Mouse (Mus musculus) limb, embryonic 14.5 days (tissue): Measurements from ENCODE around the gene Gbp2. TPM values are rescaled to one million over a fixed set of nuclear protein-coding genes. Genes with fewer than 3 reads are reported as not detected.
A peak's percentile ranks its signal among the peaks of the same experiment; 100 is the strongest.

Experiments used
- ATAC-seq: fragments of 200-750 bp; cut with Nextera tagmentation; 2 replicates; pipeline ENCODE4 v1.8.0; 2017; ENCODE audit warnings: low read depth, moderate number of reproducible peaks, moderate TSS enrichment; ENCODE audit not compliant: low FRiP score
- DNase-seq: peaks from one replicate; pipeline ENCODE4 v3.0.0-alpha.2; 2015; ENCODE audit warnings: low spot score
- H3K27ac ChIP-seq: fragments of 300-500 bp; sonication (generic); replicated peaks from 2 replicates; pipeline ENCODE4 v1.5.1; 2014; ENCODE audit warnings: low read depth, mild to moderate bottlenecking, low read length, moderate library complexity, mixed read lengths
- H3K27me3 ChIP-seq: fragments of 300-500 bp; sonication (generic); 2 replicates; pipeline ENCODE4 v1.6.1; 2014; ENCODE audit warnings: low read length, mixed read lengths; ENCODE audit not compliant: control insufficient read depth, insufficient read depth
- H3K36me3 ChIP-seq: fragments of 300-500 bp; sonication (generic); 2 replicates; pipeline ENCODE4 v1.6.1; 2014; ENCODE audit warnings: mild to moderate bottlenecking, low read length, moderate library complexity, mixed read lengths; ENCODE audit not compliant: control insufficient read depth, insufficient read depth
- H3K4me1 ChIP-seq: fragments of 300-500 bp; sonication (generic); 2 replicates; pipeline ENCODE4 v1.6.1; 2014; ENCODE audit warnings: antibody characterized with exemption, low read length, mixed read lengths; ENCODE audit not compliant: control insufficient read depth, insufficient read depth
- H3K4me2 ChIP-seq: fragments of 300-500 bp; sonication (generic); replicated peaks from 2 replicates; pipeline ENCODE4 v1.6.1; 2014; ENCODE audit warnings: low read depth, mild to moderate bottlenecking, low read length, moderate library complexity; ENCODE audit not compliant: severe bottlenecking
- H3K4me3 ChIP-seq: fragments of 300-500 bp; sonication (generic); replicated peaks from 2 replicates; pipeline ENCODE4 v1.5.1; 2014; ENCODE audit warnings: low read length
- H3K9ac ChIP-seq: fragments of 300-500 bp; sonication (generic); 2 replicates; pipeline ENCODE4 v1.6.1; 2014; ENCODE audit warnings: mild to moderate bottlenecking, low read depth, low read length, moderate library complexity; ENCODE audit not compliant: severe bottlenecking
- H3K9me3 ChIP-seq: fragments of 300-500 bp; sonication (generic); 2 replicates; pipeline ENCODE4 v1.6.1; 2016; ENCODE audit warnings: low read length; ENCODE audit not compliant: control insufficient read depth
- POLR2A ChIP-seq: fragments of 200-500 bp; IDR thresholded peaks from 2 replicates; pipeline ENCODE4 v1.8.0; 2012; ENCODE audit warnings: inconsistent platforms, mild to moderate bottlenecking, moderate library complexity, borderline replicate concordance; ENCODE audit not compliant: insufficient read depth, insufficient read length; ENCODE audit errors: extremely low read depth
- WGBS: fragments of 180-500 bp; shearing (Covaris S2); extraction: QIAGEN DNeasy Blood & Tissue Kit; methylation state at CpG from one replicate; pipeline ENCODE4 v1.1.7; 2014; 5-methylcytosine and 5-hydroxymethylcytosine counted together
- polyA plus RNA-seq, 2 experiments: library from polyadenylated mRNA; depleted of rRNA in 1 of 2; stranded (reverse) in 1 of 2; unstranded in 1 of 2; fragments of >200 nt; fragmentation: Nextera tagmentation in 1 of 2; extraction: Ambion mirVana in 1 of 2; gene quantifications; 2 replicates each; pipeline versions ENCODE4 v1.2.1 to v1.2.3; 2012 to 2014

Gene Gbp2
- 0.44 and 0.62 TPM in 2 replicates for polyA plus RNA-seq (2012; rRNA removed)
- 0.61 and 1.5 TPM in 2 replicates for polyA plus RNA-seq (2014; fragmentation: Nextera tagmentation; extraction: Ambion mirVana)

DNA sequence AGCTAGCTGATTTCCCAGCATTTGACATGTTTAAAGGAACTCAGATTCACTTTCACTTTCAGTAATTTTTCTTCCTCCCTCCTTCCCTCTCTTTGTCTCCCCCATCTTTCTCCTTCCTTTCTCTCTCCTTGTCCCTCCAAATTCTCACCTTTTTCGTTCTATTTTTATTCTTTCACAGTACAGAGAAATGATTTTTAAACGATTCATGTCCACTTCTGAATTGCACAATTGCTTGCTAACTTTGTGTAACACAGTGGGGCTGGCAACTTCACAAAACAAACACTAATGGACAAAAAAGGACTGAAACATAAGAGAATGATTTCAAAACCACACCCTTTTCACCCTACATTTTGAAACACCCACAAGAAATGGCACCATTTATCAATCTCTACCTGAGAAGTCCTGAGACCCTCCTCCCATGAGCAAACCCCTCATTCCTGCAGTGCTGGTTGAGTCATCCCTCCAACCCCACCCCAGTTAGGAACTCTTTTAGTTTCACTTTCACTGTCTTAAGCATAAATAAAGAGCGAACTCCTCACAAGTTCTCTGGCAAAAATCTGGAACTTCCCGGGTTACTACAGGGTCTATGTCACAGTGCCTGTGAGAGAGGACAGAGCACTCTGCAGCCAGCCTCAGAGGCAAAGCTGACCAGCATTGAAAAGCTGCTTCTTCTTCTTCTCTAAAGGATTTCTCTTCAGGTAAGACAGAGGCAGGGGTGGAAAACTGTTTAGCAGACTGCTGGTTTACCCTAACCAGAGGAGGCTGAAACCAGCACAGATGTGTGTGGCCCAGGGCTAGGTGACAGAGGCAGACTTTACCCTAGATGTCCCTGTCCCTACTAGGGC is at the start of gene Gbp2:
Gene Gbp2, plus strand, starts transcription at position 492 of the 845 bp plus-strand sequence.
- DNase-seq (no peak), ATAC-seq (no peak)
- Histone ChIP-seq H3K9ac (no peak within 1 kb of the TSS), H3K27ac (no peak within 1 kb of the TSS), H3K4me3 (no peak within 1 kb of the TSS), H3K27me3 (no peaks in the 10 kb centered on the region), H3K36me3 (no peaks in the 10 kb centered on the region), H3K4me1 (no peaks in the 10 kb centered on the region), H3K9me3 (no peaks in the 10 kb centered on the region), H3K4me2 (peak within 1 kb of the TSS; percentile 15)
- 62% methylated on average over 4 of the region's 4 CpGs for WGBS
- TF ChIP-seq POLR2A = no peak

DNA sequence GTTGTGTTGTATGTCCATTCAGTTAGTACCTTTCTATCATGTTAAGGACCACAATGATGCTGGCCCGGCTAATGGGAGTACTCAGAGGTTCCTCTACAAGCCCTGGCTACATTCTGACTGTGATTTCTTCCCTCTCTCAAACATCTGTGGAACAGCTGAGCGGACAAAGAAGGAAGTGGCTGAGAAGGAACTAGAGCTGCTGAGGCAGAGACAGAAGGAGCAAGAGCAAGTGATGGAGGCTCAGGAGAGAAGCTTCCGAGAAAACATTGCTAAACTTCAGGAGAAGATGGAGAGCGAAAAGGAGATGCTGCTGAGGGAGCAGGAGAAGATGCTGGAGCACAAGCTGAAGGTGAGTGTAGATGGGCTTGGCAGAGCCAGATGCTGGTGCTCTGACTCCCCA is 49.7 kb upstream of the Gbp2 start:
- Histone ChIP-seq H3K36me3 (no peaks in the 10 kb centered on the region), H3K27me3 (no peaks in the 10 kb centered on the region), H3K9ac (no peak overlapping the region), H3K4me2 (no peak overlapping the region), H3K4me1 (no peaks in the 10 kb centered on the region), H3K9me3 (no peaks in the 10 kb centered on the region), H3K4me3 (no peak overlapping the region), H3K27ac (no peak overlapping the region)
- ATAC-seq (no peak), DNase-seq (no peak)
- TF ChIP-seq POLR2A = no peak
- WGBS = 89% methylated on average over 4 of the region's 4 CpGs

GRCm38 (mm10) chr3:142577108-142577507 is 43.3 kb upstream of the Gbp2 start:
- Histone ChIP-seq H3K27me3 (no peaks in the 10 kb centered on the region), H3K4me3 (no peak overlapping the region), H3K4me2 (no peak overlapping the region), H3K27ac (no peak overlapping the region), H3K9me3 (no peaks in the 10 kb centered on the region), H3K9ac (no peak overlapping the region), H3K36me3 (no peaks in the 10 kb centered on the region), H3K4me1 (no peaks in the 10 kb centered on the region)
- no peak for ATAC-seq
- DNase-seq = no peak
- no peak for TF ChIP-seq POLR2A
- 83% methylated on average over 3 of the region's 3 CpGs for WGBS

GRCm38 (mm10) chr3:142578342-142578741 is 42.1 kb upstream of the Gbp2 start:
- Histone ChIP-seq H3K27ac (no peak overlapping the region), H3K9me3 (no peaks in the 10 kb centered on the region), H3K4me2 (no peak overlapping the region), H3K4me3 (no peak overlapping the region), H3K27me3 (no peaks in the 10 kb centered on the region), H3K9ac (no peak overlapping the region), H3K4me1 (no peaks in the 10 kb centered on the region), H3K36me3 (no peaks in the 10 kb centered on the region)
- no peak for ATAC-seq
- 83% methylated on average over 4 of the region's 4 CpGs for WGBS
- no peak for TF ChIP-seq POLR2A
- DNase-seq = no peak

DNA sequence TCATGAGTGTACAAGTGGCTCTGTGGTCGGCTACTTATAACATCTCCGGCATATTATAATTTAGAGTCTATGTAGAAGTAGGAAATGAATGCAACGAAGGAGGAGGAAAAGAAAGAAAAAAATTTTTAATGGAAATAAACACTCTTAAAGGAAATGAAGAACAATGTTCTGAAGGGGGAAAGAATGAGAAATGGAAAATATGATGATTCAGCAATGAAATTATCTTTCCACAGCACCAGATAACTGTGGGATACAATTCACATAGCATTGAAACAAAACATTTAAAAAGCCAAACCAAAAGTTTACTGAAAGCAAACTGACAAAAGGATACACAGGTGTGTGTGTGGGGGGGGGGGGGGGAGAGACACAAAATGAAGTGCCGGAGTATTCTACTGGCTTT is 37.3 kb upstream of the Gbp2 start:
- DNase-seq (no peak), ATAC-seq (no peak)
- 87% methylated on average over 4 of the region's 4 CpGs for whole genome bisulfite sequencing
- Histone ChIP-seq H3K4me1 (no peaks in the 10 kb centered on the region), H3K9ac (no peak overlapping the region), H3K4me3 (no peak overlapping the region), H3K27me3 (no peaks in the 10 kb centered on the region), H3K9me3 (no peaks in the 10 kb centered on the region), H3K27ac (no peak overlapping the region), H3K36me3 (no peaks in the 10 kb centered on the region), H3K4me2 (no peak overlapping the region)
- no peak for TF ChIP-seq POLR2A
